Mouse (Mus musculus): ENCODE data around the gene Irx6. TPM values are rescaled to one million over a fixed set of nuclear protein-coding genes. Genes with fewer than 3 reads are reported as not detected.

Gene Irx6
- polyA plus RNA-seq (2015; fragmentation: Illumina TruSeq; extraction: RNeasy Lipid Tissue Mini Kit (QIAGEN cat#74804); ENCODE audit: insufficient read depth, low read depth, low replicate concordance): not detected

DNA sequence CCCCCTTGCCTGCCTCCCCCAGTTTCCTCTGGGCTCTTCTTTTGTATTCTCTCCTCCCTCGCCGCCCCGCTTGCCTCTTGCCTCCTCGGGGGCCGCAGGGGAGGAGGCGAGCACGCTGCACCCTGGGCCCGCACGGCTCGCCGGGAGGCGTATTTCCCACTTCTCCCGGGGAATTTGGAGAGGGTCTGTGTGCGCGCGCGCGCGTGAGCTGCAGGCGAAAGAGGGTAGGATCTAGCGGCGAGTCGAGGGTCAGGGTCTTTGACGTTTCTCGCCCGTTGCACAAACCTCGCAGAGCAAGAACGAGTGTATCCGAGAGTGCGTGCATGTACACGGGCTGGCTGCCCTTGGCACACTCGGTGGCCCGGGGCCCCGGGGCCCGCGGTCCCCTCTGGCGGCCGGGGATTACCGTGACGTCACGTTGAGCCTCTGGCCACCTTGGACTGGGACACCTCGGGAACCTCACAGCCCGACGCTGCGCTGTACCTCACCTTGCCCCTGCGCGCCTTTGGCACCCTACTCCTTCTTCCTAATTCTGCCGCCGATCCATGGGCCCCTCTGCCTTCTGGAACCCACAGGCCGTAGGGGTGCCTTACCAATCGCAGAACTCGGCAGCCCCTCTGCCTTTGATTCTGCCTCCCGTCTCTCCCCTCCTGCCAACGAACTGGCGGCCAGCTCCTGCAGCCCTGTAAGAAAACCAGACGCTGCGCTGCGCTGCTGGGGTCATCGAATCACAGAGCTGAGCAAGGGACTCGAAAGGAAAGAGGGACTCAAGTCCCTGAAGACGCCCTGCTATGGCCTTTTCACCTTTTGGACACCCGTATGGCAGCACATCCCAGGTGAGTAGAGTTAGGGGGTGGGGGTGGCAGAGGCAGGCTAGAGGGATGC lies at the start of gene Irx6:
Gene Irx6, plus strand, starts transcription at position 45 of the 885 bp plus-strand sequence.

Other genes starting within 250 kb of the Irx6 start
- 30.6 TPM for gene Mmp2, start 153.0 kb downstream of the Irx6 start, polyA plus RNA-seq (2015; fragmentation: Illumina TruSeq; extraction: RNeasy Lipid Tissue Mini Kit (QIAGEN cat#74804); ENCODE audit: insufficient read depth, low read depth, low replicate concordance)
- gene Lpcat2, start 181.1 kb downstream of the Irx6 start, polyA plus RNA-seq (2015; fragmentation: Illumina TruSeq; extraction: RNeasy Lipid Tissue Mini Kit (QIAGEN cat#74804); ENCODE audit: insufficient read depth, low read depth, low replicate concordance): 0.94 TPM
- gene Capns2, start 227.1 kb downstream of the Irx6 start, polyA plus RNA-seq (2015; fragmentation: Illumina TruSeq; extraction: RNeasy Lipid Tissue Mini Kit (QIAGEN cat#74804); ENCODE audit: insufficient read depth, low read depth, low replicate concordance): not detected